Mouse (Mus musculus) left cerebral cortex, postnatal 25 days (tissue): ENCODE results near the gene Ms4a3. TPM values are rescaled to one million over a fixed set of nuclear protein-coding genes. Genes with fewer than 3 reads are reported as not detected.
A peak's percentile ranks its signal among the peaks of the same experiment; 100 is the strongest.

Source experiments
- DNase-seq, 2 experiments: peaks; one replicate each; pipeline ENCODE4 v3.0.0; 2022; ENCODE audit warnings: low spot score in 2 of 2, mixed read lengths in 1 of 2
- intact Hi-C: fragments of 180-260 bp; cut with DNase I; formaldehyde crosslinking; loops from one replicate; pipeline ENCODE4 v1.15.1; 2025
- total RNA-seq, 2 experiments: library from RNA; stranded (reverse); gene quantifications; 2 replicates each; pipeline ENCODE4 v1.2.3; 2021

The Ms4a3 gene
- total RNA-seq: not detected

GRCm38 (mm10) chr19:11640732-11641131 is at the start of gene Ms4a3:
Gene Ms4a3, minus strand, starts transcription at chr19:11640851.
- DNase-seq: no peak
- intact Hi-C loops: no loop called here

DNA sequence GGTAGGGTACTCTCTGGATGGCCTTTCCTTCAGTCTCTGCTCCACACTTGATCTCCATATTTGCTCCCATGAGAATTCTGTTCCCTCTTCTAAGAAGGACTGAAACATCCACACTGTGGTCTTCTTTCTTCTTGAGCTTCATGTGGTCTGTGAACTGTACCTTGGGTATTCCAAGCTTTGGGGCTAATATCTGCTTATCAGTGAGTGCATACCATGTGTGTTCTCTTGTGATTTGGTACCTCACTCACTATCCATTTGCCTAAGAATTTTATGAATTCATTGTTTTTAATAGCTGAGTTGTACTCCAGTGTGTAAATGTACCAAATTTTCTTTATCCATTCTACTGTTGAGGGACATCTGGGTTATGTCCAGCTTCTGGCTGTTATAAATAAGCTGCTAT is 20.9 kb upstream of the Ms4a3 start:
- intact Hi-C loops: no loop called here
- no peak for DNase-seq

GRCm38 (mm10) chr19:11660459-11660858 is 19.8 kb upstream of the Ms4a3 start, which contains the start of gene Oosp2:
Gene Oosp2, minus strand, starts transcription at chr19:11660559.
- intact Hi-C loops: no loop called here
- DNase-seq: no peak

GRCm38 (mm10) chr19:11659142-11659541 is 18.5 kb upstream of the Ms4a3 start:
- intact Hi-C loops: no loop called here
- DNase-seq: no peak

GRCm38 (mm10) chr19:11649564-11649963 is 8.9 kb upstream of the Ms4a3 start:
- intact Hi-C loops: no loop called here

DNA sequence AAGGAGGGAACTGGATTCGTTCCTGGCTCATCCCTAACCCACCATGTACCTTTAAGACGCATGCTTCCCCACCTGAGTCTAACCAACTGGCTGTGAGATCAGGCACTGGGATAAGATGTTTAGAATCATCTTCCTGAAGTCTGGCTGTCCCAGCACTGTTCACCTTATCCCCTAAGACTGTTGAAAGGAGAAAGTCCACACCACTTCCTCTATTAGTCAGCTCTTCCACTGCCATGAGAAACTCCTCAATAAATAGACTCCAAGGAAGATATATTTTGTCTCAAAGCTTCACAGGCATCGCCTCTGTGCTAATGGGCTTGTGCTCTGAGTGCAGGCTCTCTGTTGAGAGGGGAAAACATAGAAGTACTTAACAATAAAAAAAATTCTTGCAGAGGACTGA is 5.5 kb upstream of the Ms4a3 start:
- no peak for DNase-seq
- intact Hi-C loops: no loop called here

More at GRCm38 (mm10) chr19:11649564-11649963, 8.9 kb upstream of the Ms4a3 start:
- DNase-seq: no peak

GRCm38 (mm10) chr19:11639038-11639437 is 1.6 kb downstream of the Ms4a3 start:
- intact Hi-C loops: no loop called here
- no peak for DNase-seq

DNA sequence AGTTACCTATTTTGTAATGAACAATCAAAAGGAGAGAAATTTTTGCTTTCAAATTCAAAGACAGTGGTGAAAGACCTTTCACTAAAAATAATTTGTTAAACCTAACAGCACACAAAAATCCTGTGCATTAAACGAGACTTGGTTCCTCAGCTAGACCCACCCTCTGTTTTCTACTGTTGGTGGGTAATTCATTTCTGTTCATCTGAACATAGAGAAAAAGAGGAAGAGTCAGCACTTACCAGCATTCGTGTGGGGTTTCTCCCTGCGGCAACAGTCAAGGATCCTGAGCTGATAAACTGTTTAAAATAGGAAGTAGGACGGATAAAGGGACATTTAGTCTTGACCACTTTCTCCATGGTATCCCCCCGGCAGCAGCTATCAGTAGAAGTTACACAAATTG is 5.1 kb downstream of the Ms4a3 start:
- intact Hi-C loops: no loop called here

DNA sequence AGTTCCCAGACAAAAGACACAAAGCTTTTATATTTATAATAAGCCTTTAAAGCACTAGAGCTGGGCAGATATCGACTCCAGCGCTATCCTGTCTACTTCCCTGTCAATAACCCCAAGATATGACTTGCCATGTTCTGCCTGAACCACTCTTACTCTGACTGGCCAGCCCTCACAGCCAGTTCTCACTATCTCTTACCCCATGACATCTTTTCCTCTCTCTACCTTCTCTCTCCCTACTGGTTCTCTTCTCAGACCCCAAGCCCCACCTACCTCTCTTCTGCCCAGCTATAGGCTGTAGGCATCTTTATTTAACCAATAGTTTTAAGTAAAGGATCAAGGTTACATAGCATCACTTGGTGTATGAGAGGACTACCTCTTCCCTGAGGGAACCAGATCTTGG is 6.3 kb downstream of the Ms4a3 start:
- intact Hi-C loops: no loop called here
- no peak for DNase-seq

More for the DNA sequence above, 5.1 kb downstream of the Ms4a3 start:
- DNase-seq: no peak

GRCm38 (mm10) chr19:11633732-11634131 is 6.9 kb downstream of the Ms4a3 start:
- DNase-seq: no peak
- intact Hi-C loops: no loop called here

- intact Hi-C loops: no loop called here
- no peak for DNase-seq
These were observed 15.4 kb downstream of the Ms4a3 start for GRCm38 (mm10) chr19:11625231-11625630.

DNA sequence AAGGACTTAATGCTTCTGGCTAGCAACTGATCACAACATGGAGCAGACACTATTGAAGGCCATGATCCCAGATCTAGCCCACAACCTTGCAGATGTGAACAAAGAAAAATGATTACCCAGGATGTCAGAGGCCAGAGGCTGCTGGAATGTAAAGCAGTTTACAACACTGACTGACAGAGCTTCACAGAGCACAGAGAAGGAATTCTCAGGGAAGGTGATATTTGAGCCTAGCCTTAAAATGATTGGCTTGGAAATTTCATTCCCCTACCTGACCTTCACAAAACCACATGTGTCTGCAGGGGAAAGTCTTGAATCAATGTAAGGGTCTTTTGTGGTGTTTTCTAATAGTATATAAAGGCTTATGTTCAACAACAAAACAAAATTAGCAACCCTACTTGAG is 15.9 kb downstream of the Ms4a3 start:
- intact Hi-C loops: no loop called here
- no peak for DNase-seq

DNA sequence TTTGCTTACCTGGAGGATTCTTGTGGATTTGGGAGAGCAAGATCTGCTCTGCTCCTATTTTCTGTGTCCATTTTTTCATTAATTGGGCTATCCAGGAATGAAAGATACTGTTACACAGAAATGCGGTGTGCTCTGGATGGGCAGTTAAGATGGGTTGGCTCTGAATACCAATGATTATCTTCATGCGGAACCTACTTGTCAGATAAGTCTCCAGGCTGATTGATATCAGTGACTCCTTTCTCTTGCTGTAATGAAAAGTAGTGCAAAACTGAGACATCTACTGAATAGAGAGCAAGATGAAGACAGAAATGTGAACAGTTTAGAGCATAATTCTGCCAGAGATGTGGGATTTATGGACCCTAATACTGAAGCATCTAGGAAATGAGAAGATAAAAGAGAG is 17.1 kb downstream of the Ms4a3 start, which contains the start of gene Ms4a2:
TSS of gene Ms4a2 (minus strand) at position 169 of the 400 bp plus-strand sequence.
- DNase-seq: no peak
- intact Hi-C loops: no loop called here

- intact Hi-C loops: no loop called here
- DNase-seq: no peak
These were observed 22.7 kb downstream of the Ms4a3 start for GRCm38 (mm10) chr19:11617983-11618382.

DNA sequence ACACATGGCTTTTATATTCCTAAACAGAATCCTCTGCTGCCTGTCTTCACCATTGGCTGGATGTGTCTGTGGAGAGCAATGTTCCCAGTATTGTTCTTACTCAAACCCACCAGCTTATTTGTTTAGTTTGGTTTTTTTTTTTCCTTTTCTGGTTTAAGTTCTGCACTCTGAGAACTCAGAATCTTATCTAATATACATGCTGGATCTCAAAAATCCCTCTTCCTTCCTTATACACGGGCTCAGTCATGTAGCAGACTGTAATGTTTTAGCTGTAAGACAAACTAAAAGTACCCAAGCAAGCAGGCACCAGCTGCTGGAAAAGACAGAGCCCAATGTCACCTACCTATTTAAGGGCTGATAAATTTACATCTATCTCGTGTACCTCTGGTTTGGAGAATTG is 25.8 kb downstream of the Ms4a3 start:
- intact Hi-C loops: no loop called here

GRCm38 (mm10) chr19:11613776-11614443 is 26.7 kb downstream of the Ms4a3 start:
- no peak for DNase-seq
- intact Hi-C loops: no loop called here

More for the DNA sequence above, 25.8 kb downstream of the Ms4a3 start:
- no peak for DNase-seq

DNA sequence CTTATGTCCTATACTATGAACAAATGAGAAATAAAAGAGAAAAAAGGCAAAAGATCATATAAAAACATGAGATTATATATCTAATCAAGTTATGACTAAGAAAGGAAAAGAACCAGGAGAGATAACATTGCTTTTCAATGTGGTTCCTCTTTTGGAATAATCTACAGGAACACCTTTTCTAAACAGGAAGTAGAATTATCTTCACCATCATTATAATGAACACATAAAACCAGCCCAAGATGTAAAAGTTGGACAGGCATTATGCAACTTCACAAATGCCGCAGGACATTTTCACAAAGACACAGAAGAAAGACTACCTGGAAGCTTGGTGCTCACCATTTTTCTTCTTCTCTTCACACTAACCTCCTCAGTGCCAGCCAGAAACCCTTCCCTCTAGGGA is 27.6 kb downstream of the Ms4a3 start:
- DNase-seq: no peak
- intact Hi-C loops: no loop called here

DNA sequence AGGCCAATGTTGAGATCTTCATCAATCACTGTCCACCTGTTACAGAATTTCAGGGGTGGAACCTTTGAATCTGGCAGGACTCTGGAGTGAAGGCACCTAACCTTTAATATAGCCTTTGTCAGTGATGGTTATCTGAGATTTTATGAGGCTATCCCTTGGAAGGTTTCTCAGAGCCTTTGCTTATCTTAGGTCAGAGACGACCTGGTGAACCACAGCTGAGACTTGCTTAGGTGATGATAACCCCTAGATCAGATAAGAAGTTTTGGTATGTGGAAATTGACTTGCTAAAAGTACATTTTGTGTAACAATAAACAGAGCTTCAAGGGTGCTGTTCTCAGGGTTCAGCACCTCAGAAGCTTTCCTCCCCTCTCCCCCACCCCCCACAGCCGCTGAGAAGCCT is 28.4 kb downstream of the Ms4a3 start:
- intact Hi-C loops: no loop called here
- no peak for DNase-seq

- intact Hi-C loops: loop anchor here (1.0 kb wide), 1 partner anchor 157 kb away; no protein-coding TSS in a partner anchor
These were observed 29.1 kb downstream of the Ms4a3 start for GRCm38 (mm10) chr19:11611541-11611945.

GRCm38 (mm10) chr19:11608172-11608571 is 32.5 kb downstream of the Ms4a3 start:
- peak; percentile 21 to 34 for DNase-seq
- intact Hi-C loops: no loop called here

More at GRCm38 (mm10) chr19:11611541-11611945, 29.1 kb downstream of the Ms4a3 start:
- peak; percentile 41 to 65 for DNase-seq

DNA sequence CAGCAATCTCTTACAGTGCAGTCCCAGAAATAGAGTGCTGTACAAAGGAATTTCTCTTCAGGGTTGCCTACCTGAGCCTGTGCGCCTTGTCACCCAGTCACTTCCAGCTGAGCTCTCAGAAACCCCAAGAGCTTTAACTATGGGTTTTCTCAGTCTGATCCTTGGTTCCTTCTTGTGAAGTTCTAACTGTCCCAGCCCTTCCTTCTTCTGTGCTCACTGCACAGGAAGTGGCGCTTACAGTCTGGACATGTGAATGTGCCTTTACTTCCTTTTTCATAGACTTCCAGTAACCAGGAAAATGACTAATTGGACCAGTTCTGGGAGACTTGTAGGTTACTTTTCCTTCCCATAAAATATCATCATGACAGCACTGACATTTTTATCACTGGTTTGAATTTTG is 36.0 kb downstream of the Ms4a3 start, which contains the start of gene Ms4a6d:
TSS of gene Ms4a6d (minus strand) at position 247 of the 400 bp plus-strand sequence.
- no peak for DNase-seq
- intact Hi-C loops: loop anchor here (5.0 kb wide), 1 partner anchor 252 kb away; no protein-coding TSS in a partner anchor
